Mouse (Mus musculus) right cerebral cortex, postnatal 36 days (tissue): ENCODE measurements around the gene Rhob.

Experiments
- DNase-seq, 2 experiments: peaks; one replicate each; pipeline ENCODE4 v3.0.0; 2022; ENCODE audit warnings: low spot score in 2 of 2, mixed read lengths in 1 of 2

Gene Rhob

DNA sequence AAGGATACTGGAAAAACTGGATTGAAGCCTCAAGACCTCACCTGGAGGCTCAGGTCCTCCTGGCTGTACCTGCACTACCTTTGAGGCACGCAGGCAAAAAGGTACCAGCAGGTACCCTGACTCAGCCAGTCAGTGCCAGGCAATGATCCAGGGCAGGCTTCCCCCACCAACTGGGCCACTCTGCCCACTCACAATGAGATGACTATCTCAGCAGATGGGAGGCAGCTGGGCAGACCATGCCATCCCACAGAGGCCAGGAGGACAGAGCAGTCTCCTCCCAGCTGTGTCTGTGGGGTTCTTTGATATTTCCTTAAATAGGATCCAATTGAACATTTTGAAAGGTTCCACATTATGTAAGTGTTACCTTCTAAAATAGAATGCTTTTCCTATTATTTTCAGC lies 49.8 kb downstream of the Rhob start:
- DNase-seq, result peak in 1 of 2 experiments; percentile 45
